Mouse (Mus musculus) heart, embryonic 12.5 days (tissue): ENCODE data around the gene Rexo2. TPM values are rescaled to one million over a fixed set of nuclear protein-coding genes. Genes with fewer than 3 reads are reported as not detected.
A peak's percentile ranks its signal among the peaks of the same experiment; 100 is the strongest.
"Not testable (repeated sequence)": the region's sequence is repeated elsewhere in the genome, so short reads cannot be mapped to it uniquely, and the experiment has no call there.

Source experiments
- ATAC-seq: fragments of 200-750 bp; cut with Nextera tagmentation; 2 replicates; pipeline ENCODE4 v1.8.0; 2017; ENCODE audit warnings: moderate TSS enrichment, moderate library complexity; ENCODE audit not compliant: insufficient number of reproducible peaks, low FRiP score
- H3K27ac ChIP-seq: fragments of 300-500 bp; sonication (generic); 2 replicates; pipeline ENCODE4 v1.5.1; 2016; ENCODE audit warnings: mild to moderate bottlenecking, moderate library complexity; ENCODE audit not compliant: poor library complexity, severe bottlenecking
- H3K27me3 ChIP-seq: fragments of 300-500 bp; sonication (generic); replicated peaks from 2 replicates; pipeline ENCODE4 v1.6.1; 2016; ENCODE audit warnings: mild to moderate bottlenecking, moderate library complexity
- H3K36me3 ChIP-seq: fragments of 300-500 bp; sonication (generic); 2 replicates; pipeline ENCODE4 v1.6.1; 2016; ENCODE audit warnings: mild to moderate bottlenecking, moderate library complexity
- H3K4me1 ChIP-seq: fragments of 300-500 bp; sonication (generic); replicated peaks from 2 replicates; pipeline ENCODE4 v1.6.1; 2016; ENCODE audit warnings: mild to moderate bottlenecking
- H3K4me2 ChIP-seq: fragments of 300-500 bp; sonication (generic); 2 replicates; pipeline ENCODE4 v1.6.1; 2016; ENCODE audit warnings: mild to moderate bottlenecking, moderate library complexity
- H3K4me3 ChIP-seq: fragments of 300-500 bp; sonication (generic); 2 replicates; pipeline ENCODE4 v1.5.1; 2016; ENCODE audit warnings: mild to moderate bottlenecking
- H3K9ac ChIP-seq: fragments of 300-500 bp; sonication (generic); 2 replicates; pipeline ENCODE4 v1.6.1; 2016; ENCODE audit warnings: mild to moderate bottlenecking, moderate library complexity
- H3K9me3 ChIP-seq: fragments of 300-500 bp; sonication (generic); replicated peaks from 2 replicates; pipeline ENCODE4 v1.6.1; 2016; ENCODE audit warnings: mild to moderate bottlenecking, moderate library complexity
- WGBS: fragments of 180-500 bp; shearing (Covaris S2); methylation state at CpG from one replicate; pipeline ENCODE4 v1.1.7; 2016; 5-methylcytosine and 5-hydroxymethylcytosine counted together
- polyA plus RNA-seq: library from polyadenylated mRNA; unstranded; fragments of >200 nt; fragmentation: Nextera tagmentation; extraction: Ambion mirVana; gene quantifications from 2 replicates; pipeline ENCODE4 v1.2.1, GENCODE M21; 2016

Gene Rexo2
- polyA plus RNA-seq, 1 experiment from 2014 or later = 96.4 TPM

GRCm38 (mm10) chr9:48472441-48473025 is 7.9 kb downstream of the Rexo2 start:
- WGBS = 85% methylated on average over 15 of the region's 15 CpGs
- no peaks in the 10 kb centered on the region for H3K9me3 ChIP-seq
- H3K4me3 ChIP-seq = no peak overlapping the region
- ATAC-seq = no peak
- H3K4me1 ChIP-seq = no peaks in the 10 kb centered on the region
- H3K36me3 ChIP-seq = peaks cover 62% of the 10 kb centered on the region
- H3K4me2 ChIP-seq = no peak overlapping the region
- H3K27me3 ChIP-seq = no peaks in the 10 kb centered on the region
- no peak overlapping the region for H3K9ac ChIP-seq
- H3K27ac ChIP-seq = no peak overlapping the region

DNA sequence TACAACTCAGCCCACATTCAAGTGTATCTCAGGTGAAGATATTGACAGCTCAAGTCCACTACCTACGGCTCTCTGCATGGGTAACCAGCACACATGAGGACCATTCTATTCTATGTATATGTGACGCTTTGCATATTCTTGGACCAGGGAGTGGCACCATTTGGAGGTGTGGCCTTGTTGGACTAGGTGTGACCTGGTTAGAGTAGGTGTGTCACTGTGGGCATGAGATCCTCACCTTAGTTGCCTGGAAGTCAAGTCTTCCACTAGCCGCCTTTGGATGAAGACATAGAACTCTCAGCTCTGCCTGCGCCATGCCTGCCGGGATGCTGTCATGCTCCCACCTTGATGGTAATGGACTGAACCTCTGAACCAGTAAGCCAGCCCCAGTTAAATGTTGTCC is 13.0 kb downstream of the Rexo2 start:
- not testable (repeated sequence) for ATAC-seq, H3K9me3 ChIP-seq, H3K4me2 ChIP-seq, H3K27me3 ChIP-seq, H3K4me1 ChIP-seq, H3K4me3 ChIP-seq, H3K27ac ChIP-seq, H3K9ac ChIP-seq
- H3K36me3 ChIP-seq = peaks cover 43% of the 10 kb centered on the region
- 99% methylated on average over 5 of the region's 5 CpGs for WGBS

DNA sequence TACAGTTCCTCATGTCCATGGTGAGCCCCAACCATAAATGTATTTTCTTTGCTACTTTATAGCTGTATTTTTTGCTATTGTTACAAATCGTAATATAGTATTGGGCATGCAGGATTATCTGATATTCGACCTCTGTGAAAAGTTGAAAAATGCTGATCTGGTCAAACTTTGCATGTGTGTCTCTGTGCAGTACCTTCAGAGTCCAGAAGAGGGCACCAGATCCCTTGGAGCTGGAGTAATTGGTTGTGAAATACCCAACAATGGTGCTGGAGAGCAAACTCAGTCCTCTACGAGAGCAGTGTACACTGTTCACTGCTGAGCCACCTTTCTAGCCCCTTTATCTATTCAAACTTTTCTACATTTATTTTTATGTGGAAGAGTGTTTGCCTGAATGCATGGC is 13.6 kb downstream of the Rexo2 start:
- H3K9ac ChIP-seq = no peak overlapping the region
- H3K4me3 ChIP-seq = no peak overlapping the region
- peaks cover 9% of the 10 kb centered on the region for H3K9me3 ChIP-seq
- H3K4me1 ChIP-seq = no peaks in the 10 kb centered on the region
- H3K27ac ChIP-seq = no peak overlapping the region
- H3K36me3 ChIP-seq = peaks cover 41% of the 10 kb centered on the region
- WGBS = 61% methylated on average over 3 of the region's 3 CpGs
- ATAC-seq = no peak
- H3K4me2 ChIP-seq = no peak overlapping the region
- H3K27me3 ChIP-seq = no peaks in the 10 kb centered on the region

DNA sequence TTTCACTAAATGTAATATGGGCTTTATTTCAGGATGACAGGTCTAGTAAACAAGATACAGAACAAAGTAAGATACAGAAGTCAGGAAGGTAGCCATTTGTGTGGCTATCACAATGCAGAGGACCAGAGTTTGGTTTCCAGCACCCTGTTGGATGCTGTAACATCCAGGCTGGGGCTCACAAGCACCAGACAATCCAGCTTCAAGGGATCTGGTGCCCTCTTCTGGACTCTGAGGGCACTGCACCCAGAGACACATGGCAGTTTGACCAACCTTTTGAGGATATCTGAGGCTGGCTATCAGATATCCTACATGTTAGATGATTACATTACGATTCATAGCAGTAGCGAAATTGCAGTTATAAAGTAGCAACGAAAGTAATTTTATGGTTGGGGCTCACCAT is 14.8 kb downstream of the Rexo2 start:
- Histone ChIP-seq H3K4me1 (no peaks in the 10 kb centered on the region), H3K9ac (no peak overlapping the region), H3K27me3 (no peaks in the 10 kb centered on the region), H3K4me2 (no peak overlapping the region), H3K36me3 (peaks cover 31% of the 10 kb centered on the region), H3K27ac (no peak overlapping the region), H3K9me3 (peaks cover 9% of the 10 kb centered on the region), H3K4me3 (no peak overlapping the region)
- no peak for ATAC-seq
- WGBS = 89% methylated on average over 3 of the region's 3 CpGs

- Histone ChIP-seq H3K36me3 (peaks cover 5% of the 10 kb centered on the region; the same call in 1 of the 2 replicates), H3K4me3 (no peak overlapping the region), H3K9ac (no peak overlapping the region), H3K27ac (no peak overlapping the region), H3K4me1 (no peaks in the 10 kb centered on the region), H3K4me2 (no peak overlapping the region), H3K9me3 (peaks cover 5% of the 10 kb centered on the region; the same call in 1 of the 2 replicates), H3K27me3 (no peaks in the 10 kb centered on the region)
- ATAC-seq = no peak
- 90% methylated on average over 3 of the region's 3 CpGs for WGBS
These were observed 18.9 kb downstream of the Rexo2 start for GRCm38 (mm10) chr9:48461545-48461944.

DNA sequence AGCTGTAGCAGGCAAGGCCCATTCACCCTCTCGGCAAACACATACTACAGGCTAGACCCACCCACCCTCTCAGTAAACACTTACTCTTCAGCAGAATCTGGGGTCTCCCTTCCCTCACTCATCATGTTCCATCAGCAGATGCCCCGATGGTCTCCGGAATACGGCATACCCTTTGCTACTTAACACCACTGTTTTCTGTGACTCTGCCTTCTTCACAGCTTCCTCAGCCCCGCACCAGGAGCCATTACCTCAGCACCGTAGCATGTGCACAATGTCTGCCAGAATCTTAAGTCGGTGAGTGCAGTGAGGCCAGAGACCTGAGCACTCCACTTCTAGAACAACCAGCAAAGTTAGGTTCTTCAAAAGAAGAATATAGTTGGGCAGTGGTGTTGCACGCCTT is 19.7 kb downstream of the Rexo2 start:
- H3K4me2 ChIP-seq = no peak overlapping the region
- WGBS = 91% methylated on average over 8 of the region's 8 CpGs
- no peak overlapping the region for H3K4me3 ChIP-seq
- peaks cover 1% of the 10 kb centered on the region; the same call in 1 of the 2 replicates for H3K36me3 ChIP-seq
- ATAC-seq = no peak
- H3K27ac ChIP-seq = no peak overlapping the region
- H3K27me3 ChIP-seq = no peaks in the 10 kb centered on the region
- H3K9me3 ChIP-seq = peaks cover 4% of the 10 kb centered on the region; the same call in 1 of the 2 replicates
- no peaks in the 10 kb centered on the region for H3K4me1 ChIP-seq
- no peak overlapping the region for H3K9ac ChIP-seq

DNA sequence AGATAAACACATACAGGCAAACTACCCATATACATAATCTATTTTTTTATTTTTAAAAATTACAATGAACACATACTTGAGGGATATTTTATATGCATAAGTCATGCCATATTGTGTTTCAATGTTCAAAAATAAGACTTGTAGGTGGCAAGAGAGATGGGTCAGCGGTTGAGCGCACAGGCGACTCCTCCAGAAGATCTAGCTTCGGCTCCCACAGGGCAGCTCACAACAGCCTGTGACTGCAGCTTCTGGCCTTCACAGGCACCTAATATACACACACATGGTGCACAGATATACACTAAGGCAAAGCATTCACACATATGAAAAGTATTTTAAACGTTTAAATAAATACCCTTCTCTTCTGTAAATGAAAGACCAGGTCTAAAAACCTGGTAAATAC is 21.0 kb downstream of the Rexo2 start:
- H3K4me3 ChIP-seq = no peak overlapping the region
- H3K9ac ChIP-seq = no peak overlapping the region
- ATAC-seq = no peak
- no peaks in the 10 kb centered on the region for H3K27me3 ChIP-seq
- no peaks in the 10 kb centered on the region for H3K36me3 ChIP-seq
- H3K9me3 ChIP-seq = no peaks in the 10 kb centered on the region
- no peak overlapping the region for H3K27ac ChIP-seq
- 87% methylated on average over 5 of the region's 5 CpGs for WGBS
- no peak overlapping the region for H3K4me2 ChIP-seq
- H3K4me1 ChIP-seq = no peaks in the 10 kb centered on the region

DNA sequence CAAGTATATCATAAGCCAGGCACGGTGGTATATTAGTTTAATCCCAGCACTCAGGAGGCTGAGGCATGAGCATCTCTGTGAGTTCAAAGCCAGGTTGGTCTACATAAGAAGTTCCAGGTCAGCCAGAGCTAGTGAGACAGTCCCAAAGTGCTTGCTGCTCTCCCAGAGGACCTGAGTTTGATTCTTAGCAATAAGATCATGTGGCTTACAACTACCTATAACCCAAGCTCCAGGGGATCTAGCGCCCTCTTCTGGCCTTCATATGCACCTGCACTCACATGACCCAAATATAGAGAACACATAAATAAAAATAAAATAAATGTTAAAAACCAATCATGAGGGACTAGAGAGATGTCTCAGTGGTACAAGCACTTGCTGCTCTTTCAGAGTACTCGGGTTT is 21.5 kb downstream of the Rexo2 start:
- no peak for ATAC-seq

DNA sequence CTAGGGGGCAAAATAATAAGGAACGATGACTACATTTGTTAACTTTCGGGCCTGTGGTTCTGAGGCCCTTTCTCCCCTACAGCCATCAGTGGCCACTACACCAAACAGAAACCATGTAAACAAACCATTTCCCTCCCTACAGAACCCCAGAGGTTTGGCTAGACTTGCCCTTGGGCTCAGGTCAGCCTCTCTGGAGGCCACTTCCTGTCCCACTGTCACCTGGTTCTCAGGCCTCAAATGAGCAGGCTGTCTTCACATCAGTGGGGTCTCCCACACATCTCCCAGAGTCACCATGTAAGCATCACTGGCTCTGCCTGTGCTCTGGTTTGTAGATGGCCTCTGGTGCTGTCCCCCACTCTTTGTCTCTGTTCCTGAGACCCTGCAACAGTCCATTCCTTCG is 24.5 kb downstream of the Rexo2 start:
- Histone ChIP-seq H3K27me3 (no peaks in the 10 kb centered on the region), H3K36me3 (no peaks in the 10 kb centered on the region), H3K4me3 (no peak overlapping the region), H3K9me3 (no peaks in the 10 kb centered on the region), H3K4me1 (no peaks in the 10 kb centered on the region), H3K27ac (no peak overlapping the region), H3K9ac (no peak overlapping the region), H3K4me2 (no peak overlapping the region)
- WGBS = 81% methylated on average over 3 of the region's 3 CpGs
- ATAC-seq = peak; percentile 22; the same call in 1 of the 2 replicates

More for the DNA sequence above, 21.5 kb downstream of the Rexo2 start:
- H3K4me2 ChIP-seq = no peak overlapping the region
- no peak overlapping the region for H3K27ac ChIP-seq
- H3K27me3 ChIP-seq = no peaks in the 10 kb centered on the region
- no peaks in the 10 kb centered on the region for H3K9me3 ChIP-seq
- no peak overlapping the region for H3K9ac ChIP-seq
- no peaks in the 10 kb centered on the region for H3K36me3 ChIP-seq
- H3K4me3 ChIP-seq = no peak overlapping the region
- 56% methylated on average over 3 of the region's 3 CpGs for WGBS
- no peaks in the 10 kb centered on the region for H3K4me1 ChIP-seq

DNA sequence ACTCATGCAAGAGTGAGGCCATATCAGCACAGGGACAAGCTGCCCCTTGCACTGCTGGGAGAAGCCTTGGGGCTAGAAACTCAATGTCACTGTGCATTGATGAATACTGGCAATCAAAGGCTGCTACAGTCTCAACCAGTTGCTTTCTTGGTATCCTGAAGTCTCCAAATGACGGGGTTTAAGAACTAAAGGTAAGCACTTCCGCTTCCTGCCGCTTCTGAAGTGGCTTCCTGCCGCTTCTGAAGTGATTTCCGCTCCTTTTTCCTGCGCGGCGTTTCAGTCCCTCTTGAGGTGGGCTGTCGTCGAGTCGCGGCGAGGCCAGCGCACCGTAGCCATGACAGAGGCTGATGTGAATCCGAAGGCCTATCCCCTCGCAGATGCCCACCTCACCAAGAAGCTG is 30.4 kb downstream of the Rexo2 start:
- H3K4me1 ChIP-seq = no peaks in the 10 kb centered on the region
- no peaks in the 10 kb centered on the region for H3K27me3 ChIP-seq
- H3K27ac ChIP-seq = no peak overlapping the region
- 84% methylated on average over 17 of the region's 17 CpGs for WGBS
- H3K4me2 ChIP-seq = no peak overlapping the region
- no peak for ATAC-seq
- no peaks in the 10 kb centered on the region for H3K9me3 ChIP-seq
- no peaks in the 10 kb centered on the region for H3K36me3 ChIP-seq
- H3K9ac ChIP-seq = no peak overlapping the region
- H3K4me3 ChIP-seq = no peak overlapping the region

DNA sequence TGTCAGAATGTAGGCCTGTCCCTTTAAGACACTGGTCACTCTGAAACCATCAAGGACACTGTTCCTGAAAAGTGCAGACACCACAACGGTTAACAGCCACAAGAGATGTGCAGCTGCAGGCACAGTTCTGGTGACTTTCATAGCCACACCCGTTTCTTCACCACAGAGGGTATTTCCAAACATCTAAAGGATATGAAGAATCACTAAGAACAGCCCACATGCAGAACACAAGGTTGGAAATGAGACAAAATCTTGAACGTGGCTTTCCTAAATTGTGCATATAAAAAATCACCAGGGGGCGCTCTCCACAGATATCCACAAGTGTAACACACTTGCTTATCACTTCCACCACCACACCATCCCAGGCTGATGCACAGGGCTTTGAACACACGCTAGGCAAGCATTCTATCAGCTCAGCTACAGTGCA is 32.6 kb downstream of the Rexo2 start:
- Histone ChIP-seq H3K4me3 (no peak overlapping the region), H3K27me3 (no peaks in the 10 kb centered on the region), H3K4me1 (no peaks in the 10 kb centered on the region), H3K9me3 (no peaks in the 10 kb centered on the region), H3K4me2 (no peak overlapping the region), H3K36me3 (no peaks in the 10 kb centered on the region), H3K27ac (no peak overlapping the region), H3K9ac (no peak overlapping the region)
- ATAC-seq = no peak
- 30% methylated on average over 5 of the region's 5 CpGs for WGBS

DNA sequence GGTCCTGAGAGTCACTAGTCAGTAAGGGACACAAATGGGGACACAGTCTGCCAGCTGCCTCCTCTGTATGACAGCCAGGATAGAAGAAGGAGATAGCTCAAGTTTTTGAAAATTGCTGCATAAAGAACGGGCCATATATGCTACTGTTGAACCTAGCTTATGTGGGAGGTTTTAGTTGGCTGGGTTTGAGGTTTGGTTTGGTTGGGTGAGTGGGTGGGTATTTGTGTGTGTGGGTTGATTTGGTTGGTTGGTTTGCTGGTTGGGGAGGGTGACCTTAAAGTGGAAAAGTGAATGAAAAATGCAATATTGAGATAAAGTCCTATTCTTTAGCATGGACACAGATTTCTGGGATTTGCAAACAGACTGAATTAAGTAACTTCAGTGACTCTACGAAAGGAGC is 35.6 kb downstream of the Rexo2 start:
- Histone ChIP-seq H3K9ac (no peak overlapping the region), H3K27me3 (no peaks in the 10 kb centered on the region), H3K4me1 (no peaks in the 10 kb centered on the region), H3K27ac (no peak overlapping the region), H3K4me3 (no peak overlapping the region), H3K4me2 (no peak overlapping the region), H3K36me3 (no peaks in the 10 kb centered on the region), H3K9me3 (no peaks in the 10 kb centered on the region)
- no peak for ATAC-seq
- 71% methylated on average over 2 of the region's 2 CpGs for WGBS
